Mouse (Mus musculus) lung, embryonic 14.5 days (tissue): ENCODE measurements around the gene Atp6v1g1. TPM values are rescaled to one million over a fixed set of nuclear protein-coding genes. Genes with fewer than 3 reads are reported as not detected.

Source experiments
- ATAC-seq: fragments of 200-750 bp; cut with Nextera tagmentation; 2 replicates; pipeline ENCODE4 v1.8.0; 2017; ENCODE audit warnings: mild to moderate bottlenecking, moderate TSS enrichment, moderate library complexity; ENCODE audit not compliant: insufficient read depth
- DNase-seq: peaks from one replicate; pipeline ENCODE4 v3.0.0-alpha.2; 2015
- H3K27ac ChIP-seq: fragments of 300-500 bp; sonication (generic); 2 replicates; pipeline ENCODE4 v1.5.1; 2014; ENCODE audit warnings: low read depth, mild to moderate bottlenecking, moderate library complexity
- H3K27me3 ChIP-seq: fragments of 300-500 bp; sonication (generic); 2 replicates; pipeline ENCODE4 v1.6.1; 2014; ENCODE audit warnings: low read length, control low read depth; ENCODE audit not compliant: insufficient read depth
- H3K36me3 ChIP-seq: fragments of 300-500 bp; sonication (generic); 2 replicates; pipeline ENCODE4 v1.6.1; 2014; ENCODE audit warnings: control low read depth; ENCODE audit not compliant: insufficient read depth
- H3K4me1 ChIP-seq: fragments of 300-500 bp; sonication (generic); 2 replicates; pipeline ENCODE4 v1.6.1; 2014; ENCODE audit warnings: antibody characterized with exemption, control low read depth; ENCODE audit not compliant: insufficient read depth
- H3K4me2 ChIP-seq: fragments of 300-500 bp; sonication (generic); 2 replicates; pipeline ENCODE4 v1.6.1; 2014; ENCODE audit warnings: mild to moderate bottlenecking
- H3K4me3 ChIP-seq: fragments of 300-500 bp; sonication (generic); 2 replicates; pipeline ENCODE4 v1.5.1; 2014; ENCODE audit warnings: low read depth, low read length
- H3K9ac ChIP-seq: fragments of 300-500 bp; sonication (generic); 2 replicates; pipeline ENCODE4 v1.6.1; 2014
- H3K9me3 ChIP-seq: fragments of 300-500 bp; sonication (generic); 2 replicates; pipeline ENCODE4 v1.6.1; 2016; ENCODE audit warnings: low read depth, low read length, control low read depth
- CTCF ChIP-seq: IDR thresholded peaks from 2 replicates; pipeline ENCODE4 v1.5.1; 2016; ENCODE audit warnings: antibody characterized with exemption, low read depth
- WGBS: fragments of 180-500 bp; shearing (Covaris S2); extraction: QIAGEN DNeasy Blood & Tissue Kit; methylation state at CpG from one replicate; pipeline ENCODE4 v1.1.7; 2014; 5-methylcytosine and 5-hydroxymethylcytosine counted together
- polyA plus RNA-seq: library from polyadenylated mRNA; unstranded; fragments of >200 nt; fragmentation: Nextera tagmentation; extraction: Ambion mirVana; gene quantifications from 2 replicates; pipeline ENCODE4 v1.2.1, GENCODE M21; 2014

Atp6v1g1 gene
- polyA plus RNA-seq, 1 experiment from 2014 or later, result 228 TPM

- Histone ChIP-seq H3K4me1 (no peaks in the 10 kb centered on the region), H3K9me3 (no peaks in the 10 kb centered on the region), H3K4me3 (no peak overlapping the region), H3K27ac (no peak overlapping the region), H3K27me3 (peaks cover 13% of the 10 kb centered on the region), H3K36me3 (no peaks in the 10 kb centered on the region), H3K4me2 (no peak overlapping the region), H3K9ac (no peak overlapping the region)
- WGBS, result 71% methylated on average over 5 of the region's 5 CpGs
- no peak for ATAC-seq
- no peak for DNase-seq
- TF ChIP-seq CTCF, result no peak
Observed at GRCm38 (mm10) chr4:63503949-63504348, 40.6 kb upstream of the Atp6v1g1 start.

GRCm38 (mm10) chr4:63507478-63507877 lies 37.1 kb upstream of the Atp6v1g1 start:
- Histone ChIP-seq H3K36me3 (no peaks in the 10 kb centered on the region), H3K27me3 (no peaks in the 10 kb centered on the region), H3K9me3 (no peaks in the 10 kb centered on the region), H3K4me1 (no peaks in the 10 kb centered on the region), H3K9ac (no peak overlapping the region), H3K4me2 (no peak overlapping the region), H3K27ac (no peak overlapping the region), H3K4me3 (no peak overlapping the region)
- no peak for TF ChIP-seq CTCF
- no peak for DNase-seq
- ATAC-seq, result no peak
- 71% methylated on average over 5 of the region's 5 CpGs for WGBS

DNA sequence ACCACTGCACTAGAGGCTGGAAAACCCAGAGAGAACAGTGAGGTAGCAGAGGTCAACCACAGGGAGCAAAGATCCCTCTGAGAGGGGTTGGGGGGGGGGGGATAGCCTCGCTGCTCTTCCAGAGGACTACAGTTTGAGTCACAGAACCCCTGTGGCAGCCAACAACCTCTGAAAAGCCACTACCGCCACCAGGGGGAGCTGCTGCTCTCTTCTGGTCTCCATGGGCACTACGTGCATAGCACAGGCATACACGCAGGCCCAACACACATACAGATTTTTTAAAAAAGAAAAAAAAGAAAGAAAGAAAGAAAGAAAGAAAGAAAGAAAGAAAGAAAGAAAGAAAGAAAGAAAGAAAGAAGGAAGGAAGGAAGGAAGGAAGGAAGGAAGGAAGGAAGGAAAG lies 36.3 kb upstream of the Atp6v1g1 start:
- DNase-seq (peak; percentile 83), ATAC-seq (peak; percentile 47; the same call in 1 of the 2 replicates)
- Histone ChIP-seq H3K27ac (no peak overlapping the region), H3K4me1 (no peaks in the 10 kb centered on the region), H3K27me3 (no peaks in the 10 kb centered on the region), H3K36me3 (no peaks in the 10 kb centered on the region), H3K9me3 (no peaks in the 10 kb centered on the region), H3K4me2 (no peak overlapping the region), H3K9ac (no peak overlapping the region), H3K4me3 (no peak overlapping the region)
- TF ChIP-seq CTCF, result peak; percentile 73
- WGBS, result 25% methylated on average over 3 of the region's 4 CpGs

GRCm38 (mm10) chr4:63512921-63513320 lies 31.7 kb upstream of the Atp6v1g1 start:
- no peak overlapping the region for H3K9ac ChIP-seq
- no peak for ATAC-seq
- TF ChIP-seq CTCF, result no peak
- no peaks in the 10 kb centered on the region for H3K27me3 ChIP-seq
- H3K4me1 ChIP-seq, result no peaks in the 10 kb centered on the region
- no peak for DNase-seq
- no peak overlapping the region for H3K4me2 ChIP-seq
- WGBS, result 74% methylated on average over 2 of the region's 2 CpGs
- H3K4me3 ChIP-seq, result no peak overlapping the region
- H3K9me3 ChIP-seq, result no peaks in the 10 kb centered on the region
- no peak overlapping the region for H3K27ac ChIP-seq
- no peaks in the 10 kb centered on the region for H3K36me3 ChIP-seq

DNA sequence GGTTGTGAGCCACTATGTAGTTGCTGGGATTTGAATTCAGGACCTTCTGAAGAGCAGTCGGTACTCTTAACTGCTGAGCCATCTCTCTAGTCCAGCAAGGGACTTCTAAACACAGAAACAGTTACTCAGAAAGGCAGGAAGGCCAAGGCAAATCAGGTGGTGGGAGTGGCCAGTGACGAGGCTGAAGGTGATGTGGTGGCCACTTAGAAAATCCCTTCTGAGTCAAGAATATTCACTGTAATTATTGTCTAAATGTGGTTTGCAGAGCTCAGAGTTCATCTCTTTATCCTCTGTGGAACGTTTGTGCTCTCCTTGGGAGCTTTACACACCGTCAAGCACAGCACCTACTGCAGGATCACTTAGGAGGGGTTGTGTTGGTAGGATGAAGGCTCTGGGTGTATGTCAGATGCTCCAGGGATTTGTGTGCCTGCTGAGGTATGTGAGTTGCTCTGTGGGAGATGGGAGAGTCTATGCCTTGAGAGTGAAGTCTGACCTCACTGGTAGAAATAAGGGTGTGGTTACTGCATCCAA lies 30.1 kb upstream of the Atp6v1g1 start:
- H3K4me1 ChIP-seq, result no peaks in the 10 kb centered on the region
- no peak for TF ChIP-seq CTCF

DNA sequence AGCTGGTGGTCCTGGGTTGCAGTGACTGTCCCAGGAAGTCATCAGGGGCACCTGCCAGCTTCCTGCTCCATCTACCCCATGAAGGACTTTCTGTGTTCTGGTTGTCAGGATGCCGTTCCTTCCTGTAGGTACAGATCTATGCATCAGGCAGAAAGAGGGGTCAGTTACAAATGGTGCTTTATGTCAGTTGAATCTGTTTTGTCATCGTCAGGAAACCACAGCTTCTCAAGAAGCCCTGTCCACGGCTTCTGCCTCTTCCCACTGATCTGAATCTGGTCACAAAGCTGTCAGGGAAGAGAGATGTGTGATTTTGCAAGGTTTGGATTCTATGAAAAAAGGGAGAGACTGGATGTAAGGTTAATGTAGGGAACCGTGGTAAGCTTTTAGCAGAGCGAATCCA lies 29.6 kb upstream of the Atp6v1g1 start:
- H3K9me3 ChIP-seq, result no peaks in the 10 kb centered on the region
- no peaks in the 10 kb centered on the region for H3K4me1 ChIP-seq
- H3K27me3 ChIP-seq, result no peaks in the 10 kb centered on the region
- 74% methylated on average over 5 of the region's 5 CpGs for WGBS
- no peak overlapping the region for H3K9ac ChIP-seq
- ATAC-seq (no peak), DNase-seq (no peak)
- H3K36me3 ChIP-seq, result no peaks in the 10 kb centered on the region
- no peak for TF ChIP-seq CTCF
- H3K4me2 ChIP-seq, result no peak overlapping the region
- H3K27ac ChIP-seq, result no peak overlapping the region
- H3K4me3 ChIP-seq, result no peak overlapping the region

More for the DNA sequence above, 30.1 kb upstream of the Atp6v1g1 start:
- Histone ChIP-seq H3K4me2 (no peak overlapping the region), H3K36me3 (no peaks in the 10 kb centered on the region), H3K9me3 (no peaks in the 10 kb centered on the region), H3K4me3 (no peak overlapping the region), H3K27me3 (no peaks in the 10 kb centered on the region), H3K9ac (no peak overlapping the region), H3K27ac (no peak overlapping the region)
- 51% methylated on average over 4 of the region's 4 CpGs for WGBS
- DNase-seq (no peak), ATAC-seq (no peak)

- WGBS, result 72% methylated on average over 2 of the region's 2 CpGs
- no peak for ATAC-seq
- no peak for DNase-seq
Observed at GRCm38 (mm10) chr4:63521813-63522419, 22.7 kb upstream of the Atp6v1g1 start.

More at GRCm38 (mm10) chr4:63521813-63522419, 22.7 kb upstream of the Atp6v1g1 start:
- no peaks in the 10 kb centered on the region for H3K9me3 ChIP-seq
- no peak overlapping the region for H3K4me2 ChIP-seq
- H3K27ac ChIP-seq, result no peak overlapping the region
- no peak overlapping the region for H3K9ac ChIP-seq
- no peak for TF ChIP-seq CTCF
- no peaks in the 10 kb centered on the region for H3K27me3 ChIP-seq
- no peaks in the 10 kb centered on the region for H3K36me3 ChIP-seq
- no peak overlapping the region for H3K4me3 ChIP-seq
- no peaks in the 10 kb centered on the region for H3K4me1 ChIP-seq
